Comparison of ENCODE assay signal across 20 mouse cellular contexts in genomic region chr3:130582903-130583664, GRCm38 (mm10). TPM values are rescaled to one million over a fixed set of nuclear protein-coding genes. Genes with fewer than 3 reads are reported as not detected.
A peak's percentile ranks its signal among the peaks of the same experiment; 100 is the strongest.
DNase-seq lines count a peak whose midpoint lies in the region; ATAC-seq lines count a peak whose summit lies in the region.
"Had no signal": no experiment of that assay in that cellular context is flagged by ENCODE, and none has a peak within 500 bp of the region (broad histone marks: within the 10 kb centered on the region; RNA-seq: fewer than 3 reads in every experiment).

No protein-coding gene starts in this region.

- no peaks in the 10 kb centered on the region for H3K27me3 ChIP-seq in embryonic facial prominence, embryonic 11.5 days (ENCODE audit: control insufficient read depth, insufficient read depth, low read length)
- H3K27me3 ChIP-seq in embryonic facial prominence, embryonic 10.5 days (replicated peaks; ENCODE audit: low read depth, poor library complexity, severe bottlenecking): no peaks in the 10 kb centered on the region
- no peaks in the 10 kb centered on the region for H3K27me3 ChIP-seq in midbrain, embryonic 11.5 days (ENCODE audit: control insufficient read depth, insufficient read depth, low read length)
- no peaks in the 10 kb centered on the region for H3K27me3 ChIP-seq in midbrain, embryonic 10.5 days (ENCODE audit: low read depth, poor library complexity, severe bottlenecking)
- H3K27me3 ChIP-seq: forebrain, embryonic 15.5 days; heart, embryonic 13.5 days; intestine, embryonic 15.5 days had no signal

- WGBS in embryonic facial prominence, embryonic 11.5 days: 78% methylated on average over 13 of the region's 13 CpGs
- 78% methylated on average over 13 of the region's 13 CpGs for WGBS in embryonic facial prominence, embryonic 10.5 days
- 82% methylated on average over 13 of the region's 13 CpGs for WGBS in midbrain, embryonic 11.5 days
- WGBS in midbrain, embryonic 10.5 days: 87% methylated on average over 13 of the region's 13 CpGs

- 0 out of 2 replicates have a peak, but pooled peaks cover 3% of the 10 kb centered on the region for H3K4me1 ChIP-seq in embryonic facial prominence, embryonic 11.5 days (ENCODE audit: control insufficient read depth, insufficient read depth, low read length)
- peaks cover 24% of the 10 kb centered on the region for H3K4me1 ChIP-seq in embryonic facial prominence, embryonic 10.5 days
- no peaks in the 10 kb centered on the region for H3K4me1 ChIP-seq in midbrain, embryonic 11.5 days (ENCODE audit: control insufficient read depth, insufficient read depth, low read length)
- H3K4me1 ChIP-seq in midbrain, embryonic 10.5 days: peaks cover 5% of the 10 kb centered on the region; the same call in 1 of the 2 replicates
- H3K4me1 ChIP-seq: forebrain, embryonic 15.5 days; intestine, embryonic 15.5 days had no signal

- H3K36me3 ChIP-seq in embryonic facial prominence, embryonic 11.5 days (replicated peaks; ENCODE audit: control insufficient read depth, insufficient read depth, low read depth, low read length): no peaks in the 10 kb centered on the region
- H3K36me3 ChIP-seq in embryonic facial prominence, embryonic 10.5 days (replicated peaks): no peaks in the 10 kb centered on the region
- H3K36me3 ChIP-seq in midbrain, embryonic 11.5 days (ENCODE audit: control insufficient read depth, insufficient read depth, low read length): no peaks in the 10 kb centered on the region
- no peaks in the 10 kb centered on the region for H3K36me3 ChIP-seq in midbrain, embryonic 10.5 days
- H3K36me3 ChIP-seq: forebrain, embryonic 15.5 days; heart, embryonic 13.5 days; intestine, embryonic 15.5 days had no signal

- no peak overlapping the region for H3K4me2 ChIP-seq in embryonic facial prominence, embryonic 11.5 days (ENCODE audit: low read depth, low read length)
- no peak overlapping the region for H3K4me2 ChIP-seq in midbrain, embryonic 11.5 days
- H3K4me2 ChIP-seq: forebrain, embryonic 15.5 days; heart, embryonic 13.5 days; intestine, embryonic 15.5 days had no signal

- ATAC-seq in embryonic facial prominence, embryonic 11.5 days (replicated peaks; ENCODE audit: insufficient number of reproducible peaks, low FRiP score, low TSS enrichment, low read depth): peak; percentile 59; the same call in 1 of the 2 replicates
- no peak for ATAC-seq in midbrain, embryonic 11.5 days (ENCODE audit: low FRiP score)
- ATAC-seq: forebrain, embryonic 15.5 days; intestine, embryonic 15.5 days had no signal

- no peak overlapping the region for H3K9ac ChIP-seq in embryonic facial prominence, embryonic 11.5 days (replicated peaks; ENCODE audit: low read length)
- H3K9ac ChIP-seq in midbrain, embryonic 11.5 days (ENCODE audit: low read length): no peak overlapping the region
- H3K9ac ChIP-seq: forebrain, embryonic 15.5 days; heart, embryonic 13.5 days; intestine, embryonic 15.5 days had no signal

- H3K4me3 ChIP-seq in embryonic facial prominence, embryonic 11.5 days (ENCODE audit: low read depth, low read length): no peak overlapping the region
- H3K4me3 ChIP-seq in embryonic facial prominence, embryonic 10.5 days: no peak overlapping the region
- no peak overlapping the region for H3K4me3 ChIP-seq in midbrain, embryonic 11.5 days (ENCODE audit: low read depth, low read length)
- no peak overlapping the region for H3K4me3 ChIP-seq in midbrain, embryonic 10.5 days
- H3K4me3 ChIP-seq: forebrain, embryonic 15.5 days; heart, embryonic 13.5 days; intestine, embryonic 15.5 days had no signal

- H3K9me3 ChIP-seq in embryonic facial prominence, embryonic 11.5 days (replicated peaks; ENCODE audit: control insufficient read depth, low read length): no peaks in the 10 kb centered on the region
- H3K9me3 ChIP-seq in embryonic facial prominence, embryonic 10.5 days: no peaks in the 10 kb centered on the region
- H3K9me3 ChIP-seq in midbrain, embryonic 11.5 days (ENCODE audit: control insufficient read depth, low read length): no peaks in the 10 kb centered on the region
- no peaks in the 10 kb centered on the region for H3K9me3 ChIP-seq in midbrain, embryonic 10.5 days (replicated peaks)
- H3K9me3 ChIP-seq: forebrain, embryonic 15.5 days; heart, embryonic 13.5 days; intestine, embryonic 15.5 days had no signal

- no peak overlapping the region for H3K27ac ChIP-seq in embryonic facial prominence, embryonic 11.5 days (replicated peaks; ENCODE audit: low read depth, low read length)
- H3K27ac ChIP-seq in embryonic facial prominence, embryonic 10.5 days (replicated peaks): no peak overlapping the region
- H3K27ac ChIP-seq in midbrain, embryonic 11.5 days (ENCODE audit: low read depth, low read length): no peak overlapping the region
- H3K27ac ChIP-seq in midbrain, embryonic 10.5 days (replicated peaks): no peak overlapping the region
- H3K27ac ChIP-seq: forebrain, embryonic 15.5 days; heart, embryonic 13.5 days; intestine, embryonic 15.5 days had no signal

- DNase-seq in embryonic facial prominence, embryonic 11.5 days (ENCODE audit: low spot score): no peak
- DNase-seq in embryonic facial prominence, embryonic 10.5 days (ENCODE audit: low spot score): no peak
- DNase-seq in kidney, adult 18-20 months: peak; percentile 6
- DNase-seq in kidney, adult 9 months: no peak
- DNase-seq in midbrain, embryonic 11.5 days (ENCODE audit: low spot score, missing footprints): peak; percentile 66
- DNase-seq in midbrain, embryonic 10.5 days (ENCODE audit: low spot score): no peak
- DNase-seq in retina, embryonic 14.5 days (ENCODE audit: low spot score): peak; percentile 51
- DNase-seq in right cerebral cortex, adult 2 months (ENCODE audit: low spot score in 2 of 2): no peak
- DNase-seq: adrenal gland, postnatal 25 days; cerebellum, adult 2 months; cerebellum, postnatal 36 days; gastrocnemius, postnatal 36 days; heart, adult 11 months; heart, postnatal 4 days had no signal

RNA-seq across cellular contexts. Expression of gene Etnppl, which starts 34.2 kb away (rescaled TPM):
- polyA plus RNA-seq in embryonic facial prominence, embryonic 11.5 days (2014; fragmentation: Nextera tagmentation; extraction: Ambion mirVana): not detected in 2 replicates
- 0.15 TPM in 1 of 2 replicates, not detected in the other for polyA plus RNA-seq in embryonic facial prominence, embryonic 10.5 days (2016; fragmentation: Nextera tagmentation; extraction: Ambion mirVana)
- not detected in 2 replicates for polyA plus RNA-seq in midbrain, embryonic 11.5 days (2014; fragmentation: Nextera tagmentation; extraction: Ambion mirVana)
- 0.12 TPM in 1 of 2 replicates, not detected in the other for polyA plus RNA-seq in midbrain, embryonic 10.5 days (2016; fragmentation: Nextera tagmentation; extraction: Ambion mirVana)
- polyA plus RNA-seq: adrenal gland, adult 2 months; forebrain, embryonic 11.5 days; forebrain, embryonic 15.5 days; heart, embryonic 13.5 days; heart, postnatal 0 days had no signal

Comparison
In these comparisons a context has a peak if more than half of its experiments do, and no peak if none do; other contexts are left out.
1. DNase-seq: peak in kidney, adult 18-20 months (single experiment), midbrain, embryonic 11.5 days (single experiment) and retina, embryonic 14.5 days (single experiment); none in embryonic facial prominence, embryonic 11.5 days (single experiment), embryonic facial prominence, embryonic 10.5 days (single experiment), kidney, adult 9 months (single experiment), midbrain, embryonic 10.5 days (single experiment) and right cerebral cortex, adult 2 months (0 of 2).